ENCODE assay signal across 9 mouse cellular contexts in genomic region chr5:147319653-147320052, GRCm38 (mm10). TPM values are rescaled to one million over a fixed set of nuclear protein-coding genes. Genes with fewer than 3 reads are reported as not detected.
DNase-seq lines count a peak whose midpoint lies in the region; ATAC-seq and TF ChIP-seq lines count a peak whose summit lies in the region.
"Had no signal": no experiment of that assay in that cellular context is flagged by ENCODE, and none has a peak within 500 bp of the region (broad histone marks: within the 10 kb centered on the region; RNA-seq: fewer than 3 reads in every experiment).

No protein-coding gene starts in this region.

- no peak overlapping the region for H3K9ac ChIP-seq in intestine, embryonic 14.5 days (ENCODE audit: low read length)
- H3K9ac ChIP-seq in intestine, embryonic 16.5 days (ENCODE audit: low read depth, low read length), result no peak overlapping the region
- no peak overlapping the region for H3K9ac ChIP-seq in CH12.LX (ENCODE audit: insufficient read depth, low read depth)
- H3K9ac ChIP-seq in hindbrain, embryonic 13.5 days, result no peak overlapping the region
- H3K9ac ChIP-seq in midbrain, embryonic 15.5 days, result no peak overlapping the region
- H3K9ac ChIP-seq: embryonic facial prominence, embryonic 15.5 days had no signal

- no peak overlapping the region for H3K4me3 ChIP-seq in intestine, embryonic 14.5 days (ENCODE audit: low read depth, low read length)
- no peak overlapping the region for H3K4me3 ChIP-seq in intestine, embryonic 16.5 days (ENCODE audit: low read length)
- H3K4me3 ChIP-seq in CH12.LX (replicated peaks in 1 of 3; ENCODE audit: low read depth in 2 of 3, low read length in 2 of 3, poor library complexity in 1 of 3), result no peak overlapping the region
- H3K4me3 ChIP-seq in hindbrain, embryonic 13.5 days, result no peak overlapping the region
- no peak overlapping the region for H3K4me3 ChIP-seq in midbrain, embryonic 15.5 days
- H3K4me3 ChIP-seq: embryonic facial prominence, embryonic 15.5 days had no signal

- dilution Hi-C loops in CH12.LX (cut with MboI; ENCODE audit: extremely low pct_ligation_motif_present, extremely low pct_unique_long_range_greater_than_20kb, low sequenced_read_pairs), result no loop called here

- H3K79me2 ChIP-seq in CH12.LX (replicated peaks; ENCODE audit: control insufficient read depth, extremely low read depth, insufficient read depth, poor library complexity, severe bottlenecking), result no peaks in the 10 kb centered on the region

- DNase-seq in intestine, embryonic 14.5 days (ENCODE audit: low spot score), result peak; percentile 48
- DNase-seq in CH12.LX (ENCODE audit: extremely low read depth), result peak; percentile 78
- DNase-seq in brain, embryonic 18.5 days (ENCODE audit: low read depth, low spot score), result peak; percentile 45
- DNase-seq in right cerebral cortex, postnatal 25 days, result no peak
- no peak for DNase-seq in gastrocnemius, postnatal 25 days

- H3K36me3 ChIP-seq in intestine, embryonic 14.5 days (ENCODE audit: control insufficient read depth, insufficient read depth, low read length), result no peaks in the 10 kb centered on the region
- H3K36me3 ChIP-seq in intestine, embryonic 16.5 days (ENCODE audit: control insufficient read depth, insufficient read depth, low read length), result no peaks in the 10 kb centered on the region
- H3K36me3 ChIP-seq in CH12.LX (replicated peaks in 1 of 2; ENCODE audit: control insufficient read depth in 1 of 2, insufficient read depth in 1 of 2, low read length in 1 of 2), result no peaks in the 10 kb centered on the region
- H3K36me3 ChIP-seq in hindbrain, embryonic 13.5 days, result no peaks in the 10 kb centered on the region
- H3K36me3 ChIP-seq in midbrain, embryonic 15.5 days (replicated peaks), result no peaks in the 10 kb centered on the region
- H3K36me3 ChIP-seq: embryonic facial prominence, embryonic 15.5 days had no signal

- peak; percentile 68 to 94 for TF ChIP-seq CTCF in CH12.LX (conservative IDR thresholded peaks at IDR 0.05 in 1 of 2, IDR thresholded peaks at IDR 0.05 in 1 of 2; ENCODE audit: low read depth in 2 of 2, low read length in 2 of 2)

- H3K27me3 ChIP-seq in intestine, embryonic 14.5 days (replicated peaks; ENCODE audit: control insufficient read depth, insufficient read depth, low read length), result peaks cover 54% of the 10 kb centered on the region
- H3K27me3 ChIP-seq in intestine, embryonic 16.5 days (replicated peaks; ENCODE audit: control insufficient read depth, insufficient read depth, low read length), result peaks cover 13% of the 10 kb centered on the region; the same call in 1 of the 2 replicates
- peaks cover 41% of the 10 kb centered on the region for H3K27me3 ChIP-seq in CH12.LX (replicated peaks)
- H3K27me3 ChIP-seq in hindbrain, embryonic 13.5 days, result peaks cover 86% of the 10 kb centered on the region
- peaks cover 76% of the 10 kb centered on the region for H3K27me3 ChIP-seq in midbrain, embryonic 15.5 days (replicated peaks)

- peak; percentile 99 for TF ChIP-seq RAD21 in CH12.LX (IDR thresholded peaks at IDR 0.05; ENCODE audit: low read depth, low read length)

- H3K27ac ChIP-seq in intestine, embryonic 14.5 days (ENCODE audit: low read depth), result no peak overlapping the region
- H3K27ac ChIP-seq in intestine, embryonic 16.5 days (ENCODE audit: low read length), result no peak overlapping the region
- H3K27ac ChIP-seq in CH12.LX (ENCODE audit: insufficient read depth, low read depth), result no peak overlapping the region
- H3K27ac ChIP-seq in hindbrain, embryonic 13.5 days, result no peak overlapping the region
- no peak overlapping the region for H3K27ac ChIP-seq in midbrain, embryonic 15.5 days
- H3K27ac ChIP-seq: embryonic facial prominence, embryonic 15.5 days had no signal

- no peaks in the 10 kb centered on the region for H3K9me3 ChIP-seq in intestine, embryonic 14.5 days (ENCODE audit: control insufficient read depth, low read length)
- no peaks in the 10 kb centered on the region for H3K9me3 ChIP-seq in intestine, embryonic 16.5 days (ENCODE audit: control insufficient read depth, low read length)
- no peaks in the 10 kb centered on the region for H3K9me3 ChIP-seq in CH12.LX (replicated peaks; ENCODE audit: low read length)
- no peaks in the 10 kb centered on the region for H3K9me3 ChIP-seq in hindbrain, embryonic 13.5 days
- no peaks in the 10 kb centered on the region for H3K9me3 ChIP-seq in midbrain, embryonic 15.5 days
- H3K9me3 ChIP-seq: embryonic facial prominence, embryonic 15.5 days had no signal

- in situ Hi-C loops in CH12.LX (cut with MboI; ENCODE audit: low pct_ligation_motif_present, low pct_unique_long_range_greater_than_20kb, low sequenced_read_pairs), result loop anchor here (5.0 to 25.0 kb wide), 2 partner anchors 407 to 632 kb away; no protein-coding TSS in a partner anchor

- TF ChIP-seq POLR2A in CH12.LX (IDR thresholded peaks at IDR 0.05; ENCODE audit: low read depth, low read length), result no peak

- ATAC-seq in intestine, embryonic 14.5 days (replicated peaks; ENCODE audit: low FRiP score, low TSS enrichment, low read depth), result no peak
- ATAC-seq in intestine, embryonic 16.5 days, result no peak
- ATAC-seq in hindbrain, embryonic 13.5 days (ENCODE audit: low FRiP score), result 0 out of 2 replicates have a peak, but pooled peaks have one; percentile 30
- peak; percentile 55; the same call in 1 of the 2 replicates for ATAC-seq in midbrain, embryonic 15.5 days (replicated peaks)

- H3K4me2 ChIP-seq in intestine, embryonic 14.5 days (ENCODE audit: low read length), result no peak overlapping the region
- no peak overlapping the region for H3K4me2 ChIP-seq in intestine, embryonic 16.5 days (ENCODE audit: low read depth, low read length)
- no peak overlapping the region for H3K4me2 ChIP-seq in CH12.LX (ENCODE audit: insufficient read depth, low read depth, poor library complexity, severe bottlenecking)
- H3K4me2 ChIP-seq in hindbrain, embryonic 13.5 days, result no peak overlapping the region
- H3K4me2 ChIP-seq in midbrain, embryonic 15.5 days, result no peak overlapping the region
- H3K4me2 ChIP-seq: embryonic facial prominence, embryonic 15.5 days had no signal

- no peak for TF ChIP-seq EP300 in CH12.LX (IDR thresholded peaks at IDR 0.05; ENCODE audit: low read length)

- no peaks in the 10 kb centered on the region for H3K4me1 ChIP-seq in intestine, embryonic 14.5 days (replicated peaks; ENCODE audit: control insufficient read depth, insufficient read depth, low read length)
- peaks cover 3% of the 10 kb centered on the region; the same call in 1 of the 2 replicates for H3K4me1 ChIP-seq in intestine, embryonic 16.5 days (ENCODE audit: control insufficient read depth, insufficient read depth, low read length)
- H3K4me1 ChIP-seq in CH12.LX (ENCODE audit: control insufficient read depth in 1 of 2, insufficient read depth in 2 of 2), result peaks cover 0 to 3% of the 10 kb centered on the region in 2 experiments; a peak in 1 of 4 replicates
- H3K4me1 ChIP-seq in hindbrain, embryonic 13.5 days (replicated peaks), result peaks cover 7% of the 10 kb centered on the region
- H3K4me1 ChIP-seq in midbrain, embryonic 15.5 days, result peaks cover 8% of the 10 kb centered on the region; the same call in 1 of the 2 replicates

TF ChIP-seq in CH12.LX, 34 proteins besides CTCF, POLR2A, EP300 and RAD21:
- TF ChIP-seq NRF1 (IDR thresholded peaks at IDR 0.05; ENCODE audit: low read depth, low read length) (no peak), TCF12 (IDR thresholded peaks at IDR 0.05; ENCODE audit: low read depth, low read length) (no peak), SMC3 (IDR thresholded peaks at IDR 0.05; ENCODE audit: low read depth, low read length) (peak; percentile 81), RCOR1 (conservative IDR thresholded peaks at IDR 0.05; ENCODE audit: low read depth, low read length) (no peak), MXI1 (IDR thresholded peaks at IDR 0.05; ENCODE audit: low read depth, low read length) (no peak), ZC3H11A (IDR thresholded peaks at IDR 0.05; ENCODE audit: low read depth, low read length) (peak; percentile 16; the same call in 1 of the 2 replicates), POLR2AphosphoS2 (IDR thresholded peaks at IDR 0.05; ENCODE audit: low read depth, low read length) (no peak), GABPA (IDR thresholded peaks at IDR 0.05; ENCODE audit: insufficient replicate concordance, low read depth, low read length) (no peak)
TF ChIP-seq in CH12.LX: peak in this region for 2.

RNA-seq across cellular contexts. Expression of gene Urad, which starts 2.6 kb away (rescaled TPM):
- 1.6 and 1.7 TPM in 2 replicates for polyA plus RNA-seq in intestine, embryonic 14.5 days (2014; fragmentation: Nextera tagmentation; extraction: Ambion mirVana)
- 2.6 TPM in 2 replicates for polyA plus RNA-seq in intestine, embryonic 16.5 days (2015; fragmentation: Nextera tagmentation; extraction: Ambion mirVana)
- total RNA-seq in CH12.LX (2012; rRNA removed) (not detected in 2 replicates), CH12.LX (2014; rRNA removed) (not detected in 2 replicates)
- not detected in 2 replicates for polyA plus RNA-seq in CH12.LX (2012; ENCODE audit: insufficient read length, low read depth)
- polyA plus RNA-seq in hindbrain, embryonic 13.5 days (2015; fragmentation: Nextera tagmentation; extraction: Ambion mirVana), result not detected in 2 replicates
- not detected in 2 replicates for polyA plus RNA-seq in midbrain, embryonic 15.5 days (2015; fragmentation: Nextera tagmentation; extraction: Ambion mirVana)
- not detected for total RNA-seq in gastrocnemius, postnatal 25 days (2021)
- polyA plus RNA-seq: embryonic facial prominence, embryonic 15.5 days had no signal

RNA-seq across cellular contexts. Expression of gene Cdx2, which starts 12.6 kb away (rescaled TPM):
- 24.0 and 30.2 TPM in 2 replicates for polyA plus RNA-seq in intestine, embryonic 14.5 days (2014; fragmentation: Nextera tagmentation; extraction: Ambion mirVana)
- polyA plus RNA-seq in intestine, embryonic 16.5 days (2015; fragmentation: Nextera tagmentation; extraction: Ambion mirVana), result 42.1 and 46.2 TPM in 2 replicates
- total RNA-seq in CH12.LX (2012; rRNA removed) (not detected in 2 replicates), CH12.LX (2014; rRNA removed) (not detected in 2 replicates)
- polyA plus RNA-seq in CH12.LX (2012; ENCODE audit: insufficient read length, low read depth), result not detected in 2 replicates
- 0.08 TPM in 1 of 2 replicates, not detected in the other for polyA plus RNA-seq in hindbrain, embryonic 13.5 days (2015; fragmentation: Nextera tagmentation; extraction: Ambion mirVana)
- not detected in 2 replicates for polyA plus RNA-seq in midbrain, embryonic 15.5 days (2015; fragmentation: Nextera tagmentation; extraction: Ambion mirVana)
- not detected for total RNA-seq in gastrocnemius, postnatal 25 days (2021)
- polyA plus RNA-seq: embryonic facial prominence, embryonic 15.5 days had no signal

RNA-seq across cellular contexts. Expression of gene Pdx1, which starts 49.9 kb away (rescaled TPM):
- polyA plus RNA-seq in intestine, embryonic 14.5 days (2014; fragmentation: Nextera tagmentation; extraction: Ambion mirVana), result 0.79 and 6.4 TPM in 2 replicates
- polyA plus RNA-seq in intestine, embryonic 16.5 days (2015; fragmentation: Nextera tagmentation; extraction: Ambion mirVana), result 3.8 and 5.3 TPM in 2 replicates
- total RNA-seq in CH12.LX (2012; rRNA removed), result not detected in 2 replicates
- total RNA-seq in CH12.LX (2014; rRNA removed), result not detected in 2 replicates
- polyA plus RNA-seq in CH12.LX (2012; ENCODE audit: insufficient read length, low read depth), result not detected in 2 replicates
- polyA plus RNA-seq in hindbrain, embryonic 13.5 days (2015; fragmentation: Nextera tagmentation; extraction: Ambion mirVana), result not detected in 2 replicates
- not detected in 2 replicates for polyA plus RNA-seq in midbrain, embryonic 15.5 days (2015; fragmentation: Nextera tagmentation; extraction: Ambion mirVana)
- total RNA-seq in gastrocnemius, postnatal 25 days (2021), result not detected
- polyA plus RNA-seq: embryonic facial prominence, embryonic 15.5 days had no signal

Comparison
In these comparisons a context has a peak if more than half of its experiments do, and no peak if none do; other contexts are left out.
1. ATAC-seq: peak in hindbrain, embryonic 13.5 days (single experiment) and midbrain, embryonic 15.5 days (single experiment); none in intestine, embryonic 14.5 days (single experiment) and intestine, embryonic 16.5 days (single experiment).
2. DNase-seq: peak in intestine, embryonic 14.5 days (single experiment), CH12.LX (single experiment) and brain, embryonic 18.5 days (single experiment); none in right cerebral cortex, postnatal 25 days (single experiment) and gastrocnemius, postnatal 25 days (single experiment).
3. RNA of gene Cdx2, which starts 12.6 kb away (polyA plus RNA-seq): 42.1 to 46.2 TPM in intestine, embryonic 16.5 days and 24.0 to 30.2 TPM in intestine, embryonic 14.5 days; not detected in CH12.LX, 0.08 TPM in hindbrain, embryonic 13.5 days and not detected in midbrain, embryonic 15.5 days; every median in the first group is over 10 times any median in the second.